In the genomic region with DNA sequence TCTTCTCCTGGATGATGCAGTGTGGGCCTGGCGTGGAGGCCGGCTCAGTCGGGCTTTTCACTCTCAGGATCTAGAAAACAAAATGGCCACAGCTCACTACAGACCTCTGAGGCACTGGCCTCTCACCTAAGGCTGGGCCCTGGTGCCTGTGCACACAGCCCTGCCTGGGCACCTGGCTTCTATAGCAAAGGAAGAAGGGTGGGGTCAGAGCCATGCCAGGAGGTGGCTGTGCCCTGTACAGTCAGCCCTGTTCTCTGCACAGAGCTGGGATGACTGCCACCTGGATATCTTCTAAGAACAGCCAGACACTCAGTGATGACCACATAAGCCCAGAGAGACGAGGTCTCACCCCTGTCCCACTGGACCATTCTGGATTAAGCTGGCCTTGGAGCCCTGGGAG, we compare ENCODE assay signal across 15 mouse cellular contexts.
DNase-seq lines count a peak whose midpoint lies in the region; ATAC-seq lines count a peak whose summit lies in the region.
"Had no signal": no experiment of that assay in that cellular context is flagged by ENCODE, and none has a peak within 500 bp of the region (broad histone marks: within the 10 kb centered on the region; RNA-seq: fewer than 3 reads in every experiment).

No protein-coding gene starts in this region.

- no peaks in the 10 kb centered on the region; the same call in 1 of the 2 replicates for H3K36me3 ChIP-seq in embryonic facial prominence, embryonic 11.5 days (replicated peaks; ENCODE audit: control insufficient read depth, insufficient read depth, low read depth, low read length)
- peaks cover 17% of the 10 kb centered on the region for H3K36me3 ChIP-seq in embryonic facial prominence, embryonic 10.5 days (replicated peaks)
- H3K36me3 ChIP-seq in hindbrain, embryonic 13.5 days, result peaks cover 60% of the 10 kb centered on the region
- peaks cover 41% of the 10 kb centered on the region for H3K36me3 ChIP-seq in hindbrain, embryonic 10.5 days
- H3K36me3 ChIP-seq in midbrain, embryonic 10.5 days, result peaks cover 37% of the 10 kb centered on the region
- H3K36me3 ChIP-seq in midbrain, embryonic 11.5 days (ENCODE audit: control insufficient read depth, insufficient read depth, low read length), result peaks cover 10% of the 10 kb centered on the region

- no peak overlapping the region for H3K27ac ChIP-seq in embryonic facial prominence, embryonic 11.5 days (replicated peaks; ENCODE audit: low read depth, low read length)
- no peak overlapping the region for H3K27ac ChIP-seq in embryonic facial prominence, embryonic 10.5 days (replicated peaks)
- 0 out of 2 replicates have a peak overlapping the region, but pooled peaks have one; percentile 2 for H3K27ac ChIP-seq in hindbrain, embryonic 13.5 days
- no peak overlapping the region for H3K27ac ChIP-seq in hindbrain, embryonic 10.5 days
- H3K27ac ChIP-seq in midbrain, embryonic 10.5 days (replicated peaks), result 0 out of 2 replicates have a peak overlapping the region, but pooled peaks have one; percentile 24
- no peak overlapping the region for H3K27ac ChIP-seq in midbrain, embryonic 11.5 days (ENCODE audit: low read depth, low read length)
- H3K27ac ChIP-seq: embryonic facial prominence, embryonic 12.5 days had no signal

- H3K9me3 ChIP-seq in embryonic facial prominence, embryonic 11.5 days (replicated peaks; ENCODE audit: control insufficient read depth, low read length), result no peaks in the 10 kb centered on the region
- H3K9me3 ChIP-seq in embryonic facial prominence, embryonic 10.5 days, result no peaks in the 10 kb centered on the region
- H3K9me3 ChIP-seq in hindbrain, embryonic 13.5 days, result no peaks in the 10 kb centered on the region
- H3K9me3 ChIP-seq in hindbrain, embryonic 10.5 days, result no peaks in the 10 kb centered on the region
- no peaks in the 10 kb centered on the region for H3K9me3 ChIP-seq in midbrain, embryonic 10.5 days (replicated peaks)
- no peaks in the 10 kb centered on the region for H3K9me3 ChIP-seq in midbrain, embryonic 11.5 days (ENCODE audit: control insufficient read depth, low read length)
- H3K9me3 ChIP-seq: embryonic facial prominence, embryonic 12.5 days had no signal

- H3K4me2 ChIP-seq in embryonic facial prominence, embryonic 11.5 days (ENCODE audit: low read depth, low read length), result no peak overlapping the region
- H3K4me2 ChIP-seq in hindbrain, embryonic 13.5 days, result no peak overlapping the region
- no peak overlapping the region for H3K4me2 ChIP-seq in midbrain, embryonic 11.5 days
- H3K4me2 ChIP-seq: embryonic facial prominence, embryonic 12.5 days had no signal

- no peak overlapping the region for H3K4me3 ChIP-seq in embryonic facial prominence, embryonic 11.5 days (ENCODE audit: low read depth, low read length)
- H3K4me3 ChIP-seq in embryonic facial prominence, embryonic 10.5 days, result no peak overlapping the region
- H3K4me3 ChIP-seq in hindbrain, embryonic 13.5 days, result no peak overlapping the region
- H3K4me3 ChIP-seq in hindbrain, embryonic 10.5 days, result no peak overlapping the region
- H3K4me3 ChIP-seq in midbrain, embryonic 10.5 days, result no peak overlapping the region
- no peak overlapping the region for H3K4me3 ChIP-seq in midbrain, embryonic 11.5 days (ENCODE audit: low read depth, low read length)
- H3K4me3 ChIP-seq: embryonic facial prominence, embryonic 12.5 days had no signal

- H3K9ac ChIP-seq in embryonic facial prominence, embryonic 11.5 days (replicated peaks; ENCODE audit: low read length), result no peak overlapping the region
- H3K9ac ChIP-seq in hindbrain, embryonic 13.5 days, result no peak overlapping the region
- H3K9ac ChIP-seq in midbrain, embryonic 11.5 days (ENCODE audit: low read length), result no peak overlapping the region
- H3K9ac ChIP-seq: embryonic facial prominence, embryonic 12.5 days had no signal

- 85% methylated on average over 4 of the region's 4 CpGs for WGBS in embryonic facial prominence, embryonic 11.5 days
- WGBS in embryonic facial prominence, embryonic 10.5 days, result 90% methylated on average over 4 of the region's 4 CpGs
- WGBS in hindbrain, embryonic 13.5 days, result 96% methylated on average over 4 of the region's 4 CpGs
- 94% methylated on average over 4 of the region's 4 CpGs for WGBS in hindbrain, embryonic 10.5 days
- WGBS in midbrain, embryonic 10.5 days, result 93% methylated on average over 4 of the region's 4 CpGs
- WGBS in midbrain, embryonic 11.5 days, result 96% methylated on average over 4 of the region's 4 CpGs

- DNase-seq in embryonic facial prominence, embryonic 11.5 days (ENCODE audit: low spot score), result no peak
- no peak for DNase-seq in embryonic facial prominence, embryonic 10.5 days (ENCODE audit: low spot score)
- DNase-seq in hindbrain, embryonic 10.5 days (ENCODE audit: low spot score), result no peak
- no peak for DNase-seq in midbrain, embryonic 10.5 days (ENCODE audit: low spot score)
- DNase-seq in midbrain, embryonic 11.5 days (ENCODE audit: low spot score, missing footprints), result no peak
- no peak for DNase-seq in c-Kit-positive CD71-positive TER-119-positive erythroid progenitor cells, embryonic 14.5 days (ENCODE audit: low spot score)
- no peak for DNase-seq in cerebellum, adult 9-10 months
- DNase-seq: adrenal gland, adult 2 months; cerebellum, adult 8-10 months; gastrocnemius, postnatal 14 days; kidney, adult 2 months; thymus, postnatal 36 days had no signal

- H3K27me3 ChIP-seq in embryonic facial prominence, embryonic 11.5 days (ENCODE audit: control insufficient read depth, insufficient read depth, low read length), result no peaks in the 10 kb centered on the region
- no peaks in the 10 kb centered on the region for H3K27me3 ChIP-seq in embryonic facial prominence, embryonic 10.5 days (replicated peaks; ENCODE audit: low read depth, poor library complexity, severe bottlenecking)
- H3K27me3 ChIP-seq in hindbrain, embryonic 13.5 days, result no peaks in the 10 kb centered on the region
- H3K27me3 ChIP-seq in hindbrain, embryonic 10.5 days (ENCODE audit: insufficient read depth, poor library complexity, severe bottlenecking), result no peaks in the 10 kb centered on the region
- H3K27me3 ChIP-seq in midbrain, embryonic 10.5 days (ENCODE audit: low read depth, poor library complexity, severe bottlenecking), result no peaks in the 10 kb centered on the region
- H3K27me3 ChIP-seq in midbrain, embryonic 11.5 days (ENCODE audit: control insufficient read depth, insufficient read depth, low read length), result no peaks in the 10 kb centered on the region
- H3K27me3 ChIP-seq: embryonic facial prominence, embryonic 12.5 days; Patski had no signal

- ATAC-seq in embryonic facial prominence, embryonic 11.5 days (replicated peaks; ENCODE audit: insufficient number of reproducible peaks, low FRiP score, low TSS enrichment, low read depth), result peak; percentile 29; the same call in 1 of the 2 replicates
- no peak for ATAC-seq in hindbrain, embryonic 13.5 days (ENCODE audit: low FRiP score)
- ATAC-seq in midbrain, embryonic 11.5 days (ENCODE audit: low FRiP score), result no peak

- H3K4me1 ChIP-seq in embryonic facial prominence, embryonic 11.5 days (ENCODE audit: control insufficient read depth, insufficient read depth, low read length), result no peaks in the 10 kb centered on the region
- peaks cover 23% of the 10 kb centered on the region for H3K4me1 ChIP-seq in embryonic facial prominence, embryonic 10.5 days
- peaks cover 31% of the 10 kb centered on the region for H3K4me1 ChIP-seq in hindbrain, embryonic 13.5 days (replicated peaks)
- H3K4me1 ChIP-seq in hindbrain, embryonic 10.5 days (replicated peaks), result peaks cover 22% of the 10 kb centered on the region
- peaks cover 20% of the 10 kb centered on the region for H3K4me1 ChIP-seq in midbrain, embryonic 10.5 days
- no peaks in the 10 kb centered on the region for H3K4me1 ChIP-seq in midbrain, embryonic 11.5 days (ENCODE audit: control insufficient read depth, insufficient read depth, low read length)

Comparison
In these comparisons a context has a peak if more than half of its experiments do, and no peak if none do; other contexts are left out.
1. H3K27ac ChIP-seq: peak in hindbrain, embryonic 13.5 days (single experiment) and midbrain, embryonic 10.5 days (single experiment); none in embryonic facial prominence, embryonic 11.5 days (single experiment), embryonic facial prominence, embryonic 10.5 days (single experiment), hindbrain, embryonic 10.5 days (single experiment) and midbrain, embryonic 11.5 days (single experiment).